Mouse (Mus musculus): ENCODE measurements around the gene Adamtsl3.

DNA sequence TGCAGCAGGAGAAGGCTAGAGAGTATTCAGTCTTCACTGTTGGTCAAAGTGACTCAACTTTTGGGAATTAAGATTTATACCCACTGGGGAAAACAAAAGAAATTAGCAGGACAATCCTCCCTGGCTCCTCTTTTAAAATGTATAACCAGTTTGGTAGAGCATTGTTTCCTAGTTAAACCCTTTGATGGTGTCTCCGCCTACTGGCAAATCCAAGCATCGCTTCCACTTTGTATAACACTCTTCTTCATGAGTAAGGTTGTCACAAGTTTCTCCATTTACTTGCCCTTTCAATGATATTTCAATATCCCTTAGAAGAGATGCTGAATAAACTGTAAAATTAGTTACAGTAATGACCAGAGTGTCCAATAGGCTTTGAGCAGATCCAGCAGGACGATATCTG lies 274.1 kb downstream of the Adamtsl3 start:
- TF ChIP-seq CTCF (conservative IDR thresholded peaks at IDR 0.05; ENCODE audit: low read length) (peak; percentile 32), NANOG (IDR thresholded peaks at IDR 0.05; ENCODE audit: borderline replicate concordance, low read length) (no peak)
